Mouse (Mus musculus): ENCODE results near the gene Osmr. TPM values are rescaled to one million over a fixed set of nuclear protein-coding genes. Genes with fewer than 3 reads are reported as not detected.
A peak's percentile ranks its signal among the peaks of the same experiment; 100 is the strongest.

The Osmr gene
- polyA plus RNA-seq, 1 experiment from 2014 or later: 1.5 TPM

DNA sequence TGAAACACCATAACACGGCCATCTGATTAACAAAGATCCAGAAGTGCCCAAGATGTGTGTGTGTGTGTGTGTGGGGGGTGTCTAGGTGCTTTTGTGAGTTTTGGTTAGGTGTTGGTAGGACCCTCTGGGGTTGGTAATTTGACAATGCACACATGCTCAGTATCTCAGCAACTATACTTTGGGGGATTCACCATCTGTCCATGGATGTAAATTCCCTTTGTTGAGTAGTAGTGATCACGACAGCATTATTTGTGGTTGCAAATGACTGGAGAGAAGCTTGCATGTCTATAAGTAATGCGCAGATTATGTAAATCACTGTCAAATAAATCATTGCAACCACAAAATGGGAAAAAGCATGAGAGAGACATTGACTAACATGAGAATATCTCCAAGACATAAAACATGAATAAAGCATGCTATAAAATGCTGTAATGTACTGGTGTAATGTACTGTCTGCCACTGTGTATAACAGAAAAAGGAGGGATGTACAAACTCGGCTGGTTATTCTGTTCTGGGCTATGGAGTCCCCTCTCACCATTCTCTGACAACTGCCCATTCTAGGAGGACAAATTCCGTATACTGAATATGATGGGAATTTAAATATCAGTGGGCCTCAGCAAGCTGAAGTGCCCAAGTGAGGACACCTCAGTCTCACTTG, 27.3 kb upstream of the Osmr start:
- H3K27me3 ChIP-seq (replicated peaks; ENCODE audit: control insufficient read depth, insufficient read depth, low read length): no peaks in the 10 kb centered on the region
- no peaks in the 10 kb centered on the region for H3K9me3 ChIP-seq (replicated peaks; ENCODE audit: control insufficient read depth, low read length)
- H3K4me2 ChIP-seq (ENCODE audit: low read length): no peak overlapping the region
- H3K36me3 ChIP-seq (ENCODE audit: control insufficient read depth, insufficient read depth, low read length): no peaks in the 10 kb centered on the region
- no peak for ATAC-seq
- H3K27ac ChIP-seq (ENCODE audit: low read depth, low read length): no peak overlapping the region
- H3K4me3 ChIP-seq (ENCODE audit: low read depth, low read length): no peak overlapping the region
- DNase-seq (ENCODE audit: low spot score): no peak
- no peaks in the 10 kb centered on the region for H3K4me1 ChIP-seq (ENCODE audit: control insufficient read depth, insufficient read depth, low read length)
- WGBS: 86% methylated on average over 5 of the region's 5 CpGs
- no peak overlapping the region for H3K9ac ChIP-seq (ENCODE audit: low read length)

- no peaks in the 10 kb centered on the region for H3K27me3 ChIP-seq (replicated peaks; ENCODE audit: control insufficient read depth, insufficient read depth, low read length)
- H3K4me2 ChIP-seq (ENCODE audit: low read length): no peak overlapping the region
- H3K4me3 ChIP-seq (ENCODE audit: low read depth, low read length): no peak overlapping the region
- no peaks in the 10 kb centered on the region for H3K36me3 ChIP-seq (ENCODE audit: control insufficient read depth, insufficient read depth, low read length)
- DNase-seq (ENCODE audit: low spot score) (no peak), ATAC-seq (no peak)
- 80% methylated on average over 6 of the region's 6 CpGs for WGBS
- H3K27ac ChIP-seq (ENCODE audit: low read depth, low read length): no peak overlapping the region
- H3K4me1 ChIP-seq (ENCODE audit: control insufficient read depth, insufficient read depth, low read length): no peaks in the 10 kb centered on the region
- no peaks in the 10 kb centered on the region for H3K9me3 ChIP-seq (replicated peaks; ENCODE audit: control insufficient read depth, low read length)
- no peak overlapping the region for H3K9ac ChIP-seq (ENCODE audit: low read length)
Measured at GRCm38 (mm10) chr15:6901236-6901635, 26.5 kb upstream of the Osmr start.

GRCm38 (mm10) chr15:6884260-6884659, 9.5 kb upstream of the Osmr start:
- no peaks in the 10 kb centered on the region for H3K4me1 ChIP-seq (ENCODE audit: control insufficient read depth, insufficient read depth, low read length)
- ATAC-seq (no peak), DNase-seq (ENCODE audit: low spot score) (no peak)
- no peak overlapping the region for H3K4me2 ChIP-seq (ENCODE audit: low read length)
- 92% methylated on average over 6 of the region's 6 CpGs for WGBS
- H3K9ac ChIP-seq (ENCODE audit: low read length): no peak overlapping the region
- H3K9me3 ChIP-seq (replicated peaks; ENCODE audit: control insufficient read depth, low read length): no peaks in the 10 kb centered on the region
- H3K27ac ChIP-seq (ENCODE audit: low read depth, low read length): no peak overlapping the region
- H3K27me3 ChIP-seq (replicated peaks; ENCODE audit: control insufficient read depth, insufficient read depth, low read length): no peaks in the 10 kb centered on the region
- no peaks in the 10 kb centered on the region for H3K36me3 ChIP-seq (ENCODE audit: control insufficient read depth, insufficient read depth, low read length)
- H3K4me3 ChIP-seq (ENCODE audit: low read depth, low read length): no peak overlapping the region

DNA sequence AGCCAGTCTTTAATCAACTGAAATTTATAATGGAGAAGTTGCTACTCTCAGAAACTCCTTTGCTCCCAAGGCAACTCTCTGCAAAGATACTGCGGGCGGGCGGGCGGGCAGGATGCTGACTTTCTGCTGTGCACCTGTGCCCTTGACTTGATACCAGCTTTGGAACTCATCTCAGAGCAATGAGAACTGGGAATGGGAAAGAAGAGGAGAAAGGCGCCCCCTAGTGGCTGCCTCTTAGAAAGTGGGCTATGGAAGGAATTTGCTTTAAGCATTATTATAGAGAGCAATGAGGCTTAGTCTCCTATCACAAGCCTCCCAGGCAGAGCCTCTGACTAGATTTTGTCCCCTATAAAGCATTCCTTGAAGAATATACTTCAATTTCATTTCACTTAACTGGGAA, 9.0 kb upstream of the Osmr start:
- H3K4me3 ChIP-seq (ENCODE audit: low read depth, low read length): no peak overlapping the region
- H3K4me1 ChIP-seq (ENCODE audit: control insufficient read depth, insufficient read depth, low read length): no peaks in the 10 kb centered on the region
- no peaks in the 10 kb centered on the region for H3K36me3 ChIP-seq (ENCODE audit: control insufficient read depth, insufficient read depth, low read length)
- no peak overlapping the region for H3K4me2 ChIP-seq (ENCODE audit: low read length)
- no peaks in the 10 kb centered on the region for H3K27me3 ChIP-seq (replicated peaks; ENCODE audit: control insufficient read depth, insufficient read depth, low read length)
- no peaks in the 10 kb centered on the region for H3K9me3 ChIP-seq (replicated peaks; ENCODE audit: control insufficient read depth, low read length)
- H3K9ac ChIP-seq (ENCODE audit: low read length): no peak overlapping the region
- ATAC-seq (no peak), DNase-seq (ENCODE audit: low spot score) (peak; percentile 49)
- no peak overlapping the region for H3K27ac ChIP-seq (ENCODE audit: low read depth, low read length)
- 48% methylated on average over 5 of the region's 5 CpGs for WGBS

- H3K4me3 ChIP-seq (ENCODE audit: low read depth, low read length): no peak overlapping the region
- 81% methylated on average over 4 of the region's 4 CpGs for WGBS
- no peak overlapping the region for H3K4me2 ChIP-seq (ENCODE audit: low read length)
- DNase-seq (ENCODE audit: low spot score): no peak
- H3K9ac ChIP-seq (ENCODE audit: low read length): no peak overlapping the region
- H3K36me3 ChIP-seq (ENCODE audit: control insufficient read depth, insufficient read depth, low read length): no peaks in the 10 kb centered on the region
- no peaks in the 10 kb centered on the region for H3K9me3 ChIP-seq (replicated peaks; ENCODE audit: control insufficient read depth, low read length)
- ATAC-seq: no peak
- no peak overlapping the region for H3K27ac ChIP-seq (ENCODE audit: low read depth, low read length)
- H3K4me1 ChIP-seq (ENCODE audit: control insufficient read depth, insufficient read depth, low read length): no peaks in the 10 kb centered on the region
- no peaks in the 10 kb centered on the region for H3K27me3 ChIP-seq (replicated peaks; ENCODE audit: control insufficient read depth, insufficient read depth, low read length)
Measured at GRCm38 (mm10) chr15:6883091-6883490, 8.3 kb upstream of the Osmr start.

DNA sequence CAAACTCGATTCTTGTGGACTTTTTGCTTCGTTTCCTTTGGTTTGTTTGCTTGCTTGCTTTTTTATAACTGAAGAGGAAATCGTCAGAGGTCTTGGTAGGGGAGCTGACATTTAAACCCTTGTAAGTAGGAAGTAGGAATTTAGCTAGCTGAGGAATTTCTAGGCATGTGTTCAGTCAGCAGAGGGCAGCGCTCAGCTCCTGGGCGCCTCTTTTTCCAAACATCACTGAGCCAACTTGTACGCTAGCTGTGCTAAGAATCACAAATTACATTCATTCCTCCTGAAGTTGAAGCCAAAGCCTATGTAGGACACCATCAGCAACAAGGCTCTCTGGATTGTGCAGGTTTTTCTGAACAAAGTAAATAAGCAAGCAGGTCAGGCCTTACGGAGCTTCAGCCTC, 7.4 kb upstream of the Osmr start:
- Histone ChIP-seq H3K27me3 (replicated peaks; ENCODE audit: control insufficient read depth, insufficient read depth, low read length) (no peaks in the 10 kb centered on the region), H3K9ac (ENCODE audit: low read length) (no peak overlapping the region), H3K9me3 (replicated peaks; ENCODE audit: control insufficient read depth, low read length) (no peaks in the 10 kb centered on the region), H3K36me3 (ENCODE audit: control insufficient read depth, insufficient read depth, low read length) (no peaks in the 10 kb centered on the region), H3K4me3 (ENCODE audit: low read depth, low read length) (no peak overlapping the region), H3K4me1 (ENCODE audit: control insufficient read depth, insufficient read depth, low read length) (no peaks in the 10 kb centered on the region), H3K4me2 (ENCODE audit: low read length) (no peak overlapping the region), H3K27ac (ENCODE audit: low read depth, low read length) (no peak overlapping the region)
- ATAC-seq (no peak), DNase-seq (ENCODE audit: low spot score) (peak; percentile 56)
- WGBS: 40% methylated on average over 7 of the region's 7 CpGs

DNA sequence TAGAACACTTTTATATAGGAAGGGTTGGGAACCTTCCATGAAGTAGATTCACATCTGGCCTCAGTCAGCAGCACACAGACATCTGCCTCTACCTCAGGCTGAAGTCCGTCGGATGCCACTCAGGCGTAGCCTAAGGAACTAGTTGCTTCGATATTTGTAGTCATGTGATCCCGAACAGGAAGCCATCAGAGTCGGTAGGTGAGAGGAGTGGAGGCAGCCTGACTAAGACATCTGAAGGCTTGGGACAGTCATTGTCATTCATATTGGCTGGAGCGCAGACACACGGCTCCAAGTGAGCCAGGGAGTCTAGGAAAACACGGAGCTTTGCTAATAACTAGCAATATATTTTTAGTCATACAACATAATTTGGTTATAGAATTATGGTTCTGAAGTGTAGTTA, 6.4 kb upstream of the Osmr start:
- DNase-seq (ENCODE audit: low spot score) (no peak), ATAC-seq (no peak)
- Histone ChIP-seq H3K27me3 (replicated peaks; ENCODE audit: control insufficient read depth, insufficient read depth, low read length) (no peaks in the 10 kb centered on the region; the same call in 1 of the 2 replicates), H3K4me1 (ENCODE audit: control insufficient read depth, insufficient read depth, low read length) (no peaks in the 10 kb centered on the region), H3K27ac (ENCODE audit: low read depth, low read length) (no peak overlapping the region), H3K9me3 (replicated peaks; ENCODE audit: control insufficient read depth, low read length) (no peaks in the 10 kb centered on the region), H3K36me3 (ENCODE audit: control insufficient read depth, insufficient read depth, low read length) (no peaks in the 10 kb centered on the region), H3K9ac (ENCODE audit: low read length) (no peak overlapping the region), H3K4me2 (ENCODE audit: low read length) (no peak overlapping the region), H3K4me3 (ENCODE audit: low read depth, low read length) (no peak overlapping the region)
- 86% methylated on average over 9 of the region's 9 CpGs for WGBS

GRCm38 (mm10) chr15:6873807-6874600, 765 bp downstream of the Osmr start:
- Histone ChIP-seq H3K4me1 (ENCODE audit: control insufficient read depth, insufficient read depth, low read length) (peaks cover 5% of the 10 kb centered on the region; the same call in 1 of the 2 replicates), H3K27me3 (replicated peaks; ENCODE audit: control insufficient read depth, insufficient read depth, low read length) (peaks cover 31% of the 10 kb centered on the region), H3K4me3 (ENCODE audit: low read depth, low read length) (peak overlapping the region; percentile 34), H3K9ac (ENCODE audit: low read length) (peak overlapping the region; percentile 40), H3K36me3 (ENCODE audit: control insufficient read depth, insufficient read depth, low read length) (no peaks in the 10 kb centered on the region), H3K9me3 (replicated peaks; ENCODE audit: control insufficient read depth, low read length) (no peaks in the 10 kb centered on the region), H3K27ac (ENCODE audit: low read depth, low read length) (no peak overlapping the region), H3K4me2 (ENCODE audit: low read length) (peak overlapping the region; percentile 59)
- peak; percentile 23 for DNase-seq (ENCODE audit: low spot score)
- WGBS: 1% methylated on average over 52 of the region's 52 CpGs
- ATAC-seq: peak; percentile 54; the same call in 1 of the 2 replicates

- Histone ChIP-seq H3K4me2 (ENCODE audit: low read length) (peak overlapping the region; percentile 59), H3K9me3 (replicated peaks; ENCODE audit: control insufficient read depth, low read length) (no peaks in the 10 kb centered on the region), H3K36me3 (ENCODE audit: control insufficient read depth, insufficient read depth, low read length) (no peaks in the 10 kb centered on the region), H3K9ac (ENCODE audit: low read length) (no peak overlapping the region), H3K4me3 (ENCODE audit: low read depth, low read length) (no peak overlapping the region), H3K4me1 (ENCODE audit: control insufficient read depth, insufficient read depth, low read length) (peaks cover 5% of the 10 kb centered on the region; the same call in 1 of the 2 replicates), H3K27me3 (replicated peaks; ENCODE audit: control insufficient read depth, insufficient read depth, low read length) (peaks cover 34% of the 10 kb centered on the region), H3K27ac (ENCODE audit: low read depth, low read length) (no peak overlapping the region)
- WGBS: 27% methylated on average over 17 of the region's 17 CpGs
- no peak for ATAC-seq
- DNase-seq (ENCODE audit: low spot score): no peak
Measured at GRCm38 (mm10) chr15:6873154-6873806, 1.5 kb downstream of the Osmr start.

Measured in forebrain, embryonic 14.5 days (tissue).